Mouse (Mus musculus): ENCODE results near the gene Tes. TPM values are rescaled to one million over a fixed set of nuclear protein-coding genes. Genes with fewer than 3 reads are reported as not detected.

Gene Tes
- 128 TPM for polyA plus RNA-seq (2014; fragmentation: Illumina TruSeq; extraction: RNeasy Lipid Tissue Mini Kit (QIAGEN cat#74804); ENCODE audit: low replicate concordance)

DNA sequence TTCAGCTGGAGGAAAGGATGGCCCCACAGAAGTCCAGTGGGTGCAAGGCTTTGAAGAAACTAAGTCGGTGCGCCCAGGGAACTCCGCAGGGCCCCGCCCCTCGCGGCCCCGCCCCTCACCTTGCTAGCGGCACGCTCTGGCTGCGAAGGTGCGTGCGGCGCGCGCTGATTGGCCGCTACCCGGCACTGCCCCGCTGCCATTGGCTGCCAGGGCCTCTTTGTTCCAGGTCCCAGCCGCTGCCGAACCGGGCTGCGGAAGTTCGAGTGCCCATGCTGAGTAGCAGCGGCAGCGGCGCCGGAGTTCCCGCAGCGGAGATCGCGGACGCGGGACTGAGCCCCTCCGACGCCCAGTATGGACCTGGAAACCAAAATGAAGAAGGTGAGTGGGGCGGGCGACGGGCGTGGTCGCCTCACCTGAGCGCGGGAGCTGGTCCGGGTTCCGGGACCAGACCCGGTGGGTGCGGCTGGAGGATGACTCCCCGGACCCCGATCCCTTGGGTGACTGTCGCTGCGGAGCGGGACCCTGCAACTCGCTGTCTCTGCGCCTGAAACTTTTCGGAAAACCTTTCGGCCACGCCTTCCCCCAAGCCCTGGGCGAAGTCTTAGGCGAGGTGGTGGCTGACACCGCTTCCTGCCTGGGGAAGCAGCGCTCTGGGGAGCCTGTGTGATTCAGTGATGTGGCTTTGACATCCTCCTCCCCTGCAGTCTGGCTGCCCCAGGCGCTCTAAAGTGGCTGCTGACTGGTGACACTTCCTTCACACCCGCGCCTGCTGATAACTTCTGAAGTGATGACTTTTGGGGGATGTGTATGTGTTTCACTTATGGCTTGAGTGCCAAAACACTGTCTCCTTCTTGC is at the start of gene Tes:
Tes (plus strand) TSS at position 214 of the 855 bp plus-strand sequence.

Other genes starting within 250 kb of the Tes start
- 0.67 TPM for gene Tfec, start 166.7 kb upstream of the Tes start, polyA plus RNA-seq (2014; fragmentation: Illumina TruSeq; extraction: RNeasy Lipid Tissue Mini Kit (QIAGEN cat#74804); ENCODE audit: low replicate concordance)
- gene Cav2, start 216.0 kb downstream of the Tes start, polyA plus RNA-seq (2014; fragmentation: Illumina TruSeq; extraction: RNeasy Lipid Tissue Mini Kit (QIAGEN cat#74804); ENCODE audit: low replicate concordance), result 30.6 TPM
- gene Cav1, start 241.2 kb downstream of the Tes start, polyA plus RNA-seq (2014; fragmentation: Illumina TruSeq; extraction: RNeasy Lipid Tissue Mini Kit (QIAGEN cat#74804); ENCODE audit: low replicate concordance), result 94.7 TPM